Mouse (Mus musculus) C2C12 (cell line): Measurements from ENCODE around the gene Cabin1. TPM values are rescaled to one million over a fixed set of nuclear protein-coding genes. Genes with fewer than 3 reads are reported as not detected.

Source experiments
- H3K27me3 ChIP-seq: one replicate; pipeline ENCODE4 v1.6.1; 2011; ENCODE audit not compliant: control insufficient read depth, insufficient read depth, insufficient read length
- H3K36me3 ChIP-seq: one replicate; pipeline ENCODE4 v1.6.1; 2011; ENCODE audit not compliant: control insufficient read depth, insufficient read depth
- H3K4me3 ChIP-seq: one replicate; pipeline ENCODE4 v1.5.1; 2011; ENCODE audit warnings: mild to moderate bottlenecking, control low read depth; ENCODE audit not compliant: poor library complexity, insufficient read depth, severe bottlenecking
- H3K79me2 ChIP-seq: one replicate; pipeline ENCODE4 v1.6.1; 2011; ENCODE audit not compliant: control insufficient read depth, insufficient read depth
- H3K79me3 ChIP-seq: one replicate; pipeline ENCODE4 v1.6.1; 2011; ENCODE audit warnings: low read depth, control low read depth
- H3ac ChIP-seq: one replicate; pipeline ENCODE3; 2011; ENCODE audit warnings: low read depth; ENCODE audit not compliant: control insufficient read depth, insufficient read length
- CEBPB ChIP-seq: IDR thresholded peaks from one replicate; pipeline ENCODE4 v1.6.1; 2011; ENCODE audit warnings: low read depth, mild to moderate bottlenecking, control low read depth, moderate library complexity
- CTCF ChIP-seq: IDR thresholded peaks from one replicate; pipeline ENCODE4 v1.5.1; 2011; ENCODE audit not compliant: control insufficient read depth, insufficient read depth, insufficient read length
- FOSL1 ChIP-seq: IDR thresholded peaks from one replicate; pipeline ENCODE4 v1.8.0; 2011; ENCODE audit warnings: mild to moderate bottlenecking, low read length; ENCODE audit not compliant: poor library complexity, insufficient read depth, severe bottlenecking
- MAX ChIP-seq: IDR thresholded peaks from one replicate; pipeline ENCODE4 v1.6.1; 2011; ENCODE audit warnings: mild to moderate bottlenecking, control low read depth
- MYOD1 ChIP-seq: IDR thresholded peaks from one replicate; pipeline ENCODE4 v1.6.1; 2011; ENCODE audit warnings: low read depth; ENCODE audit not compliant: control insufficient read depth, insufficient read length
- MYOG ChIP-seq: IDR thresholded peaks from one replicate; pipeline ENCODE4 v1.6.1; 2011; ENCODE audit not compliant: control insufficient read depth, insufficient read length; ENCODE audit errors: extremely low read depth
- USF1 ChIP-seq: IDR thresholded peaks from one replicate; pipeline ENCODE4 v1.6.1; 2011; ENCODE audit warnings: low read depth, mild to moderate bottlenecking, control low read depth, moderate library complexity
- polyA plus RNA-seq: library from polyadenylated mRNA; unstranded; fragments of >200 nt; fragmentation: generic; extraction: Trizol; gene quantifications from one replicate; pipeline ENCODE4 v1.2.1, GENCODE M21; 2012; ENCODE audit warnings: missing spikeins

Gene Cabin1
- polyA plus RNA-seq, 1 experiment = 24.5 TPM

DNA sequence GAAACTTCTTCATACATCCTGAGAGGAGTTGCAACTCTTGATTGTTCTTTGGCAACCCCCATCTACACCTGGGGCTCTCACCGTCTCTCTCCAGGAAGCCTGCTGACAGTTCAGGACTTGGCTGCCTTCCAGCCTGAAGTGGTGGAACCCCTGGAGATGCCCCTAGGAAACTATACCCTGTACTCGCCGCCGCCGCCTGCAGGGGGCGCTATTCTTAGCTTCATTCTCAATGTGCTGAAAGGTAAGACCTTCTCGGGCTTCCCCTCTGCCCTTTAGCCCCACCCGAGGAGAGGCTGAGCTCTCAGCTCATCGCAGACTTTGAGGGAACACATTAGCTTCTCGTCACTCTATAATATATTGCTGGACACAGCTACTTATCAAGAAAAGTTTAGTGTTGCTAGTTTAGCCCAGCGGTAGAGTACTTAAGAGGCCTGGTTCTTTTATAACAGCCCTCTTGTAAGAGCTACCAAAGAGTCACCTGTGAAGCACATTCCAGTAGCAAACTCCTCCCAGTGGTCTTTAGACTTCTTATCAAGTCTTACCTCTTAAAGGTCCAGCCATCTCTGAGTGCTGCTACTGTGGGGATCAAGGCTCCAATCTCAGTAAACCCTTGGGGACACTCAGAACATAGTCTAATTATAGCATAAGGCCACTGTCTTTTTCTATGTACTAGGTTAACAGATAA, 158.8 kb downstream of the Cabin1 start:
- no peaks in the 10 kb centered on the region for H3K36me3 ChIP-seq
- no peaks in the 10 kb centered on the region for H3K79me2 ChIP-seq
- peaks cover 7% of the 10 kb centered on the region for H3K27me3 ChIP-seq
- no peak overlapping the region for H3ac ChIP-seq
- no peak for TF ChIP-seq MYOD1
- no peak for TF ChIP-seq MYOG
- TF ChIP-seq USF1 = no peak
- no peak for TF ChIP-seq CTCF
- no peak for TF ChIP-seq MAX
- no peak overlapping the region for H3K4me3 ChIP-seq
- H3K79me3 ChIP-seq = no peaks in the 10 kb centered on the region

DNA sequence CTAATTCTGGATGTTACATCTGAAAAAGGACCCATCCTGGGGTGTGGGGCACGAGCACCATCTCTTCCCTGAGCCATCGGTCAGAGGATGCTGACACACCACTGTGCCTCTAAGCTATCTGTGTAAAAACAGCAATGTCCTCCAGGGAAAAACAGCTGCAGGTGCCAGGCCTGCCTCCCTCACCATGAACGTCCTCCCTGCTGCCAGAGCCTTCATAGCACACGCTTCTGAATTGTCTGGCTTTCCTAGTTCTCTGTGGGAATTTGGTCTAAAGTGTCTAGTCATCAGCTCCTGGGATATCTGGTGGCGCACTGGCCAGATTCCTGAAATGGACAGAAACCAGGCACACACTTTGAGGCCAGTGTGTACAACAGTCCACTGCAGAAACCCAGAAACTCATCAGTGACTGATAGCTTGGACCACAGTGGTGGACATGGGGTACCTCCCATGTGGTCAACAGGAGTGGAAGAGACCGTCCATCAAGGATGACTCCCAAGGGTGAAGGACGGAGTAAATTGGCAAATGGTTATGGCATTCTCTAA, 163.9 kb downstream of the Cabin1 start:
- Histone ChIP-seq H3K36me3 (no peaks in the 10 kb centered on the region), H3K4me3 (no peak overlapping the region)
- TF ChIP-seq MYOG = no peak
- no peak for TF ChIP-seq FOSL1
- TF ChIP-seq MAX = no peak
- TF ChIP-seq CEBPB = no peak
- TF ChIP-seq MYOD1 = no peak
- no peak for TF ChIP-seq USF1
- no peak for TF ChIP-seq CTCF

More for the DNA sequence above, 163.9 kb downstream of the Cabin1 start:
- Histone ChIP-seq H3ac (no peak overlapping the region), H3K79me3 (no peaks in the 10 kb centered on the region), H3K27me3 (peaks cover 7% of the 10 kb centered on the region), H3K79me2 (no peaks in the 10 kb centered on the region)

Other genes with a start within 250 kb of the Cabin1 start
- 358 TPM for gene Snrpd3, start 246.8 kb downstream of the Cabin1 start, polyA plus RNA-seq
- 15.7 TPM for gene Gucd1, start 246.4 kb downstream of the Cabin1 start, polyA plus RNA-seq
- gene Lrrc75b, start 204.0 kb downstream of the Cabin1 start, polyA plus RNA-seq = 3.8 TPM
- 0.12 TPM for gene Ggt1, start 202.7 kb downstream of the Cabin1 start, polyA plus RNA-seq
- not detected for gene Ggt5, start 175.0 kb downstream of the Cabin1 start, polyA plus RNA-seq
- gene Susd2, start 120.3 kb downstream of the Cabin1 start, polyA plus RNA-seq = 0.04 TPM
- 27.9 TPM for gene Ddt, start 9.1 kb upstream of the Cabin1 start, polyA plus RNA-seq
- gene Gm20441, start 16.6 kb upstream of the Cabin1 start, polyA plus RNA-seq = not detected
- gene Gstt3, start 17.1 kb upstream of the Cabin1 start, polyA plus RNA-seq = 0.13 TPM
- gene Gstt1, start 34.2 kb upstream of the Cabin1 start, polyA plus RNA-seq = 0.76 TPM
- not detected for gene Gstt4, start 58.2 kb upstream of the Cabin1 start, polyA plus RNA-seq
- 0.49 TPM for gene Gstt2, start 73.1 kb upstream of the Cabin1 start, polyA plus RNA-seq
- gene Mif, start 95.9 kb upstream of the Cabin1 start, polyA plus RNA-seq = 2,436 TPM
- 0.25 TPM for gene Derl3, start 129.1 kb upstream of the Cabin1 start, polyA plus RNA-seq
- 133 TPM for gene Smarcb1, start 157.3 kb upstream of the Cabin1 start, polyA plus RNA-seq
- 91.1 TPM for gene Chchd10, start 168.8 kb upstream of the Cabin1 start, polyA plus RNA-seq
- gene Mmp11, start 172.2 kb upstream of the Cabin1 start, polyA plus RNA-seq = 53.2 TPM
- 0.35 TPM for gene Gm867, start 176.3 kb upstream of the Cabin1 start, polyA plus RNA-seq
- 0.13 TPM for gene Vpreb3, start 178.7 kb upstream of the Cabin1 start, polyA plus RNA-seq
- gene Gm5134, start 190.2 kb upstream of the Cabin1 start, polyA plus RNA-seq = not detected